Mouse (Mus musculus): ENCODE data around the gene Nipsnap1. TPM values are rescaled to one million over a fixed set of nuclear protein-coding genes. Genes with fewer than 3 reads are reported as not detected.

Gene Nipsnap1
- polyA plus RNA-seq, 1 experiment: 53.5 TPM

- H3K27me3 ChIP-seq (ENCODE audit: control insufficient read depth, insufficient read depth, low read length): no peaks in the 10 kb centered on the region
- no peak; the same call in 1 of the 2 replicates for TF ChIP-seq CTCF (IDR thresholded peaks at IDR 0.05; ENCODE audit: borderline replicate concordance, control insufficient read depth, extremely low read depth, insufficient read depth, low read length, poor library complexity)
- TF ChIP-seq POLR2A (IDR thresholded peaks at IDR 0.05; ENCODE audit: control insufficient read depth, extremely low read depth, insufficient read depth, low read length, poor library complexity): no peak
- H3K4me3 ChIP-seq (ENCODE audit: control insufficient read depth, insufficient read depth, low read length): no peak overlapping the region
- no peak overlapping the region for H3K27ac ChIP-seq (ENCODE audit: control insufficient read depth, insufficient read depth, low read length)
- peak; percentile 70 for DNase-seq
- H3K36me3 ChIP-seq (ENCODE audit: control insufficient read depth, insufficient read depth, low read length): peaks cover 5% of the 10 kb centered on the region
- 65% methylated on average over 2 of the region's 2 CpGs for WGBS
- H3K4me1 ChIP-seq (replicated peaks; ENCODE audit: control insufficient read depth, insufficient read depth, low read length): no peaks in the 10 kb centered on the region
Measured at GRCm38 (mm10) chr11:4885385-4885903, 11.7 kb downstream of the Nipsnap1 start.

DNA sequence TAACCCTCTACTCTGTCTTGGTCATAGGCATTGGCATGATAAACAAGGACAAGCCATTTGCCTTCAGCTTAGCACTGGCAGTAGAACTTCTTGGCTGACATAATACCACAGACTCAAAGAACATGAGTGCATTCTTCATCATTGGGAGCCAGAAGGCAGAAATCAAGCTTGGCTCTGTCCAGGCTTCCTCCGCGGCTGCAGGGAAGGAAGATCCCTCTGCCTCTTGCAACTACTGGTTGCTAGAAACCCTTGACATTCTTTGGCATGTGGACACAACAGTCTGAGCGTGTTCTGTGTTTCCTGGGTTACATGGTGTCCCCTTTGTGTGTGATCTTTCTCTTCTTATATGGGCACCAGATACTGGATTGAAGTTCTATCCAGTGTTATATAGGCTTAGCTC lies 13.2 kb downstream of the Nipsnap1 start:
- Histone ChIP-seq H3K4me1 (replicated peaks; ENCODE audit: control insufficient read depth, insufficient read depth, low read length) (no peaks in the 10 kb centered on the region), H3K27ac (ENCODE audit: control insufficient read depth, insufficient read depth, low read length) (no peak overlapping the region), H3K27me3 (ENCODE audit: control insufficient read depth, insufficient read depth, low read length) (no peaks in the 10 kb centered on the region), H3K36me3 (ENCODE audit: control insufficient read depth, insufficient read depth, low read length) (peaks cover 8% of the 10 kb centered on the region), H3K4me3 (ENCODE audit: control insufficient read depth, insufficient read depth, low read length) (no peak overlapping the region)
- no peak for DNase-seq
- 97% methylated on average over 3 of the region's 3 CpGs for WGBS
- no peak for TF ChIP-seq POLR2A (IDR thresholded peaks at IDR 0.05; ENCODE audit: control insufficient read depth, extremely low read depth, insufficient read depth, low read length, poor library complexity)

DNA sequence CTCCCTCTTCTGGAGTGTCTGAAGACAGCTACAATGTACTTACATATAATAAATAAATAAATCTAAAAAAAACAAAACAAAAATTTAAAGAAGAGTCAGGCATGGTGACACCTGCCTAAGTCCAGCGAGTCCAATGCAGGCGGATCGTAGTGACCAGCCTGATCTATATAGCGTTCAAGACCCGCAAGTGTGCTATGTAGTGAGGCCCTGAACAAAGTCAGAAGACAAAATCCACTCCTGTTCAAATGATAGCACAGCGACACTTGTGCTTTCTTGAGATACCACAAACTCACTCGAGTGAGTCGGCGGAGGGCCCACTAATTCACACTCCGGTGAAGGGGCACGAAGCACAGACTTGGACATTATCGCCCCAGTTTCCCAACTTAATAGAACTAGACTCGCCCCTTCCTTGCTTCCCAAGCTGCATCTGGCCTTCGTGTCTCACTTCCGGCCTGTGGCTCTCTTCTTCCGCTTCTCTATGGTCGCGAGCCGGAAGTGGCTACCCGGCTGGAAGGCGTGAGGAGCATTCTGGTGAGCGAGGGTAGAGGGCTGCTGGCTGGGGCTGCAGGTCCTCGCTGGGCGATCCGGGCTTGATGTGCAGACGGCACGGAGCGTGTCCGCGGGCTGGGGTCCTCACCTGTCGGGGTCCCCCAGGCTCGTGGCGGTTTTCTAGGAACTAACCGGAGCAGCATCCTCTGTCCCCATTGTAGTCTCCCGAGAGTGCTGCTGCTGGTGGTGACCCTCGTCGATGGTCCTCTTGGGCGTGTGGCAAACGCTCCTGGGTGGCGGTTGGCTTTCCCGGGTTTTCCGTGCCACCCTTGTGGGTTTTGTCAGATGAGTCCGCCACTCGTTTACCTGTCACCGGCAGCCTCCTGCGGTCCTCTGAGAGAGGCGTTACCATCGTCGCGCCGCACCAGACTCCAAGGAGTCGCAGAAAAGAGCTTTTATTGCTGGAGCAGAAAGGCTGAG lies 21.4 kb downstream of the Nipsnap1 start, which contains the start of gene Thoc5:
Gene Thoc5 (plus strand): TSS at position 473 of the 969 bp plus-strand sequence.
- Histone ChIP-seq H3K36me3 (ENCODE audit: control insufficient read depth, insufficient read depth, low read length) (peaks cover 4% of the 10 kb centered on the region; the same call in 1 of the 2 replicates), H3K27me3 (ENCODE audit: control insufficient read depth, insufficient read depth, low read length) (no peaks in the 10 kb centered on the region), H3K27ac (ENCODE audit: control insufficient read depth, insufficient read depth, low read length) (peak within 1 kb of the TSS; percentile 65), H3K4me1 (replicated peaks; ENCODE audit: control insufficient read depth, insufficient read depth, low read length) (peaks cover 6% of the 10 kb centered on the region), H3K4me3 (ENCODE audit: control insufficient read depth, insufficient read depth, low read length) (peak within 1 kb of the TSS; percentile 62)
- TF ChIP-seq CTCF (IDR thresholded peaks at IDR 0.05; ENCODE audit: borderline replicate concordance, control insufficient read depth, extremely low read depth, insufficient read depth, low read length, poor library complexity) (no peak; the same call in 1 of the 2 replicates), POLR2A (IDR thresholded peaks at IDR 0.05; ENCODE audit: control insufficient read depth, extremely low read depth, insufficient read depth, low read length, poor library complexity) (peak; percentile 68)
- peak; percentile 79 for DNase-seq
- WGBS: 2% methylated on average over 52 of the region's 52 CpGs

DNA sequence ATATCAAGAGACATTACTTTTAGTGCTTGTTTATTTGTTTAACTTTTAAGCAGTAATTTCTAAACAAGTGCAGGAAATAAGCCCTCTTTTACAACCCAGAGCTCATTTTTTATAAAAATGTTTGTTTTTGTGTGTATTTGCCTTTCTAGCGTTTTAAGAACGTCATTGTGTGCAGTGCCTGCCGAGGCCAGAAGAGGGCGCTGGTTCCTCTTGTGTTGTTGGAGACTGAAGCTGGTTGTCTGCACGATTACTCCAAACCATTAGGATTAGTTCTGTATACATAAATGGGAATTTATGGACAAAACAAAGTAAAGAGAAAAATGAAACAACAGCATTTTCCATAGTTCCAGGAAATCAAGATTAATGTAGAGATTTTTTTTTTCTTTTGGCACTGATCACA lies 26.7 kb downstream of the Nipsnap1 start:
- peaks cover 38% of the 10 kb centered on the region for H3K36me3 ChIP-seq (ENCODE audit: control insufficient read depth, insufficient read depth, low read length)
- 89% methylated on average over 5 of the region's 5 CpGs for WGBS
- TF ChIP-seq POLR2A (IDR thresholded peaks at IDR 0.05; ENCODE audit: control insufficient read depth, extremely low read depth, insufficient read depth, low read length, poor library complexity) (no peak), CTCF (IDR thresholded peaks at IDR 0.05; ENCODE audit: borderline replicate concordance, control insufficient read depth, extremely low read depth, insufficient read depth, low read length, poor library complexity) (no peak)

DNA sequence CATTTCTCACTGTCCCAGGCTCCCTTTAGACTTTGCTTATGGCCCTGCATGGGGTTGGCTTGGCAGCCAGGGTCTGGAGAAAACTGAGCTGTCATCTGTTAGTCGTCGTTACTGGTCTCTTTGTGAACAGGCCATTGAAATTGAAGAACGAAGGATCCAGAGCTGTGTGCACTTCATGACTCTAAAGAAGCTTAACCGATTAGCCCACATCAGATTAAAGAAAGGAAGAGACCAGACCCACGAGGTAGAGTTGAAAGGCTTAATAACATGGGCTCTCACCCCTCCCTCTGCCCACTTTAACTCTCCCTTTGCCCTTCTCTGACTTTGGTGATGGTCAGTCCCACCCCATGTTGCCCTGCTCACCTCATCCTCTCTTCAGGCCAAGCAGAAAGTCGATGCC lies 28.2 kb downstream of the Nipsnap1 start:
- Histone ChIP-seq H3K4me3 (ENCODE audit: control insufficient read depth, insufficient read depth, low read length) (no peak overlapping the region), H3K4me1 (replicated peaks; ENCODE audit: control insufficient read depth, insufficient read depth, low read length) (no peaks in the 10 kb centered on the region), H3K27ac (ENCODE audit: control insufficient read depth, insufficient read depth, low read length) (no peak overlapping the region), H3K36me3 (ENCODE audit: control insufficient read depth, insufficient read depth, low read length) (peaks cover 38% of the 10 kb centered on the region), H3K27me3 (ENCODE audit: control insufficient read depth, insufficient read depth, low read length) (no peaks in the 10 kb centered on the region)
- WGBS: 96% methylated on average over 6 of the region's 6 CpGs
- TF ChIP-seq POLR2A (IDR thresholded peaks at IDR 0.05; ENCODE audit: control insufficient read depth, extremely low read depth, insufficient read depth, low read length, poor library complexity): no peak
- no peak for TF ChIP-seq CTCF (IDR thresholded peaks at IDR 0.05; ENCODE audit: borderline replicate concordance, control insufficient read depth, extremely low read depth, insufficient read depth, low read length, poor library complexity)
- no peak for DNase-seq

More for the DNA sequence above, 26.7 kb downstream of the Nipsnap1 start:
- no peak overlapping the region for H3K4me3 ChIP-seq (ENCODE audit: control insufficient read depth, insufficient read depth, low read length)
- H3K4me1 ChIP-seq (replicated peaks; ENCODE audit: control insufficient read depth, insufficient read depth, low read length): peaks cover 6% of the 10 kb centered on the region
- H3K27ac ChIP-seq (ENCODE audit: control insufficient read depth, insufficient read depth, low read length): no peak overlapping the region
- no peak for DNase-seq
- H3K27me3 ChIP-seq (ENCODE audit: control insufficient read depth, insufficient read depth, low read length): no peaks in the 10 kb centered on the region

- 98% methylated on average over 6 of the region's 6 CpGs for WGBS
- Histone ChIP-seq H3K4me3 (ENCODE audit: control insufficient read depth, insufficient read depth, low read length) (no peak overlapping the region), H3K27ac (ENCODE audit: control insufficient read depth, insufficient read depth, low read length) (no peak overlapping the region), H3K36me3 (ENCODE audit: control insufficient read depth, insufficient read depth, low read length) (peaks cover 45% of the 10 kb centered on the region), H3K4me1 (replicated peaks; ENCODE audit: control insufficient read depth, insufficient read depth, low read length) (no peaks in the 10 kb centered on the region), H3K27me3 (ENCODE audit: control insufficient read depth, insufficient read depth, low read length) (no peaks in the 10 kb centered on the region)
- no peak for TF ChIP-seq CTCF (IDR thresholded peaks at IDR 0.05; ENCODE audit: borderline replicate concordance, control insufficient read depth, extremely low read depth, insufficient read depth, low read length, poor library complexity)
- TF ChIP-seq POLR2A (IDR thresholded peaks at IDR 0.05; ENCODE audit: control insufficient read depth, extremely low read depth, insufficient read depth, low read length, poor library complexity): no peak
- DNase-seq: no peak
Measured at GRCm38 (mm10) chr11:4906231-4906630, 32.5 kb downstream of the Nipsnap1 start.

Measured in thymus, adult 2 months (tissue).